Mouse (Mus musculus): Measurements from ENCODE around the gene Gm4513. TPM values are rescaled to one million over a fixed set of nuclear protein-coding genes. Genes with fewer than 3 reads are reported as not detected.
"Not testable (repeated sequence)": the region's sequence is repeated elsewhere in the genome, so short reads cannot be mapped to it uniquely, and the experiment has no call there.

The Gm4513 gene
- polyA plus RNA-seq (2014; fragmentation: Nextera tagmentation; extraction: Ambion mirVana), result not detected in 2 replicates

DNA sequence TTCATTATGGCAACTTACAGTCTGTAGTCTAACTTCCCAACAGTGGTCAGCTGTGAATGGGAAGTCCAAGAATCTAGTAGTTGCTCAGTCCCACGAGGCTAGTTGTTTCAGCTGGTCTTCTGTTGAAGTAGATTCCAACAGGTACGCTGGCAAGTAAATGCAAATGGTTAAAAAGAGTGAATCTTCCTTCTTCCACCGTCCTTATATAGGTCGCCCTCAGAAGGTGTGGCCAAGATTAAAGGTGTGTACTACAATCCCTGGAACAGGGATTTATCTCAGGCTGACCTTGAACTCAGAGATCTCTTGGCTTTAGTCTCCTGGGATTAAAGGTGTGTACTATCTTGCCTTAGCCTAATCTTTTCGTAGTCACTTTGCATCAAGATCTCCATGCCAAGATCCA is at the start of gene Gm4513:
Gene Gm4513 (minus strand): TSS at position 101 of the 400 bp plus-strand sequence.
- not testable (repeated sequence) for H3K27ac ChIP-seq (ENCODE audit: low read depth, low read length); H3K4me2 ChIP-seq (ENCODE audit: low read length); H3K27me3 ChIP-seq (replicated peaks; ENCODE audit: control insufficient read depth, insufficient read depth, low read length); H3K9me3 ChIP-seq (replicated peaks; ENCODE audit: control insufficient read depth, low read length); H3K4me3 ChIP-seq (ENCODE audit: low read depth, low read length); H3K36me3 ChIP-seq (ENCODE audit: control insufficient read depth, insufficient read depth, low read length); H3K4me1 ChIP-seq (ENCODE audit: control insufficient read depth, insufficient read depth, low read length); DNase-seq (ENCODE audit: low spot score); ATAC-seq; H3K9ac ChIP-seq (ENCODE audit: low read length)
- 77% methylated on average over 3 of the region's 5 CpGs for WGBS

DNA sequence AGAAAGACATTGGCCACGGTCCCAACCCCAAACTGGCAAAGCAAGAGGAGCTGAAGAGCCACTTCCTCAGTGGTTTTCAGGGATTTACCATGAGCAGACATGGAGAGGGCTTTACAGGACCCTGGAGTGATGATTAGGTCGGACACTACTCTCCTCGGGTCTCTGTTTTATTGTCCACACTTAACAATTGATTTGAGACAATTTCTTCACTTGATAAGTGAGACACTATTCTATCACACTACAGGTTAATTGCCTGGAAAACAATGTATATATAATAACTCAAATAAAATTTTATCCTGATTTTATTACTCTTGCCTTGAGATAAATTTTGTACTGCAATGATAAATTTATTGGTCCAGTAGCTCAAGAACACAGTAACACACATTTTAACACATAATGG is 22.7 kb downstream of the Gm4513 start, which contains the start of gene Gm4141:
Gene Gm4141 (minus strand): TSS at position 101 of the 400 bp plus-strand sequence.
- H3K4me3 ChIP-seq (ENCODE audit: low read depth, low read length); H3K27ac ChIP-seq (ENCODE audit: low read depth, low read length); H3K9ac ChIP-seq (ENCODE audit: low read length); H3K36me3 ChIP-seq (ENCODE audit: control insufficient read depth, insufficient read depth, low read length); H3K4me2 ChIP-seq (ENCODE audit: low read length); H3K4me1 ChIP-seq (ENCODE audit: control insufficient read depth, insufficient read depth, low read length); H3K9me3 ChIP-seq (replicated peaks; ENCODE audit: control insufficient read depth, low read length); ATAC-seq; H3K27me3 ChIP-seq (replicated peaks; ENCODE audit: control insufficient read depth, insufficient read depth, low read length); DNase-seq (ENCODE audit: low spot score): not testable (repeated sequence)
- no CpG with 5 or more reads among the region's 3 CpGs for whole genome bisulfite sequencing

DNA sequence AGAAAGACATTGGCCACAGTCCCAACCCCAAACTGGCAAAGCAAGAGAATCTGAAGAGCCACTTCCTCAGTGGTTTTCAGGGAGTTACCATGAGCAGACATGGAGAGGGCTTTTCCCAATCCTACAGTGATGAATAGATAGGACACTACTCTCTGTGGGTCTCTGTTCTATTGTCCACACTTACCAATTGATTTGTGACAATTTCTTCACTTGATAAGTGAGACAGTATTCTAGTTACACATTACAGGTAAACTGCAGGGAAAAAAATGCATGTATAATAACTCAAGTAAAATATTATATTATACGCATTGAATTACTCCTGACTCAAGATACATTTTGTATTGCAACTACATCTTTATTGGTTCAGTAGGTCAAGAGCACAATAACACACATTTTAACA is 53.2 kb downstream of the Gm4513 start, which contains the start of gene Gm5726:
Gene Gm5726 (minus strand): TSS at position 101 of the 400 bp plus-strand sequence.
- not testable (repeated sequence) for H3K4me3 ChIP-seq (ENCODE audit: low read depth, low read length); H3K27me3 ChIP-seq (replicated peaks; ENCODE audit: control insufficient read depth, insufficient read depth, low read length); H3K36me3 ChIP-seq (ENCODE audit: control insufficient read depth, insufficient read depth, low read length); H3K9me3 ChIP-seq (replicated peaks; ENCODE audit: control insufficient read depth, low read length); H3K27ac ChIP-seq (ENCODE audit: low read depth, low read length); H3K4me1 ChIP-seq (ENCODE audit: control insufficient read depth, insufficient read depth, low read length); ATAC-seq; H3K4me2 ChIP-seq (ENCODE audit: low read length); H3K9ac ChIP-seq (ENCODE audit: low read length); DNase-seq (ENCODE audit: low spot score)
- no CpG with 5 or more reads among the region's 1 CpGs for WGBS

Other genes starting within 250 kb of the Gm4513 start
- gene Gm5728, start 223.6 kb downstream of the Gm4513 start, polyA plus RNA-seq (2014; fragmentation: Nextera tagmentation; extraction: Ambion mirVana), result not detected in 2 replicates
- gene Vmn1r100, start 181.1 kb downstream of the Gm4513 start, polyA plus RNA-seq (2014; fragmentation: Nextera tagmentation; extraction: Ambion mirVana), result not detected in 2 replicates
- gene Vmn1r101, start 156.4 kb downstream of the Gm4513 start, polyA plus RNA-seq (2014; fragmentation: Nextera tagmentation; extraction: Ambion mirVana), result not detected in 2 replicates
- not detected in 2 replicates for gene Gm10670, start 124.1 kb downstream of the Gm4513 start, polyA plus RNA-seq (2014; fragmentation: Nextera tagmentation; extraction: Ambion mirVana)
- not detected in 2 replicates for gene Vmn1r103, start 88.5 kb downstream of the Gm4513 start, polyA plus RNA-seq (2014; fragmentation: Nextera tagmentation; extraction: Ambion mirVana)
- gene Vmn1r104, start 65.2 kb downstream of the Gm4513 start, polyA plus RNA-seq (2014; fragmentation: Nextera tagmentation; extraction: Ambion mirVana), result not detected in 2 replicates
- not detected in 2 replicates for gene Gm5726, start 53.3 kb downstream of the Gm4513 start, polyA plus RNA-seq (2014; fragmentation: Nextera tagmentation; extraction: Ambion mirVana)
- not detected in 2 replicates for gene Gm4141, start 22.8 kb downstream of the Gm4513 start, polyA plus RNA-seq (2014; fragmentation: Nextera tagmentation; extraction: Ambion mirVana)
- not detected in 2 replicates for gene Vmn1r107, start 69.9 kb upstream of the Gm4513 start, polyA plus RNA-seq (2014; fragmentation: Nextera tagmentation; extraction: Ambion mirVana)
- gene Vmn1r111, start 104.2 kb upstream of the Gm4513 start, polyA plus RNA-seq (2014; fragmentation: Nextera tagmentation; extraction: Ambion mirVana), result not detected in 2 replicates
- not detected in 2 replicates for gene Gm10668, start 131.6 kb upstream of the Gm4513 start, polyA plus RNA-seq (2014; fragmentation: Nextera tagmentation; extraction: Ambion mirVana)
- not detected in 2 replicates for gene Vmn1r112, start 172.2 kb upstream of the Gm4513 start, polyA plus RNA-seq (2014; fragmentation: Nextera tagmentation; extraction: Ambion mirVana)
- gene Vmn1r113, start 188.3 kb upstream of the Gm4513 start, polyA plus RNA-seq (2014; fragmentation: Nextera tagmentation; extraction: Ambion mirVana), result not detected in 2 replicates
- not detected in 2 replicates for gene Vmn1r114, start 213.2 kb upstream of the Gm4513 start, polyA plus RNA-seq (2014; fragmentation: Nextera tagmentation; extraction: Ambion mirVana)
- not detected in 2 replicates for gene Vmn1r115, start 246.0 kb upstream of the Gm4513 start, polyA plus RNA-seq (2014; fragmentation: Nextera tagmentation; extraction: Ambion mirVana)

All from forebrain, embryonic 14.5 days (tissue).